Mouse (Mus musculus): ENCODE measurements around the gene Syt5. TPM values are rescaled to one million over a fixed set of nuclear protein-coding genes. Genes with fewer than 3 reads are reported as not detected.

The Syt5 gene
- total and polyA plus RNA-seq, 3 experiments: not detected

GRCm38 (mm10) chr7:4509863-4510608 is 37.3 kb downstream of the Syt5 start:
- Histone ChIP-seq H3K4me1 (ENCODE audit: control insufficient read depth in 1 of 2, insufficient read depth in 2 of 2, low read length in 2 of 2) (peaks cover 3 to 37% of the 10 kb centered on the region in 2 experiments), H3K9me3 (replicated peaks; ENCODE audit: insufficient read depth, low read length) (no peaks in the 10 kb centered on the region), H3K9ac (ENCODE audit: control insufficient read depth, low read depth, low read length, poor library complexity, severe bottlenecking) (no peak overlapping the region), H3K4me3 (ENCODE audit: control insufficient read depth in 1 of 2, insufficient read depth in 1 of 2, low read depth in 2 of 2, low read length in 2 of 2) (no peak overlapping the region), H3K36me3 (ENCODE audit: control insufficient read depth in 1 of 2, insufficient read depth in 2 of 2, low read length in 2 of 2) (peaks cover 0 to 32% of the 10 kb centered on the region in 2 experiments; a peak in 2 of 4 replicates), H3K79me2 (ENCODE audit: control insufficient read depth, insufficient read depth, low read length, poor library complexity) (no peaks in the 10 kb centered on the region), H3K27me3 (ENCODE audit: control insufficient read depth in 1 of 2, insufficient read depth in 2 of 2, low read length in 2 of 2) (no peaks in the 10 kb centered on the region), H3K27ac (ENCODE audit: control insufficient read depth, low read depth, low read length) (no peak overlapping the region)
- peak; percentile 65 for DNase-seq (ENCODE audit: low read depth, low spot score)
- peak; percentile 63 to 83 (median 64); a peak in 5 of 6 replicates for TF ChIP-seq CTCF (IDR thresholded peaks at IDR 0.05 in 2 of 3, conservative IDR thresholded peaks at IDR 0.05 in 1 of 3; ENCODE audit: control insufficient read depth in 1 of 3, insufficient read depth in 1 of 3, low read depth in 2 of 3, low read length in 3 of 3, poor library complexity in 1 of 3, severe bottlenecking in 1 of 3)
- TF ChIP-seq SIN3A (IDR thresholded peaks at IDR 0.05; ENCODE audit: low read length): peak; percentile 38
- TF ChIP-seq SMC3 (IDR thresholded peaks at IDR 0.05; ENCODE audit: low read depth, low read length): peak; percentile 13; the same call in 1 of the 2 replicates
- TF ChIP-seq USF2 (IDR thresholded peaks at IDR 0.05; ENCODE audit: borderline replicate concordance in 1 of 2, insufficient read depth in 1 of 2, low read depth in 1 of 2, low read length in 2 of 2): no peak
- no peak for TF ChIP-seq UBTF (IDR thresholded peaks at IDR 0.05; ENCODE audit: borderline replicate concordance, insufficient read depth, low read depth, low read length)

- Histone ChIP-seq H3K27me3 (ENCODE audit: control insufficient read depth in 1 of 2, insufficient read depth in 2 of 2, low read length in 2 of 2) (no peaks in the 10 kb centered on the region), H3K4me3 (ENCODE audit: control insufficient read depth in 1 of 2, insufficient read depth in 1 of 2, low read depth in 2 of 2, low read length in 2 of 2) (peak overlapping the region; percentile 48 to 71), H3K79me2 (ENCODE audit: control insufficient read depth, insufficient read depth, low read length, poor library complexity) (no peaks in the 10 kb centered on the region), H3K4me1 (ENCODE audit: control insufficient read depth in 1 of 2, insufficient read depth in 2 of 2, low read length in 2 of 2) (peaks cover 9 to 47% of the 10 kb centered on the region in 2 experiments), H3K9me3 (replicated peaks; ENCODE audit: insufficient read depth, low read length) (no peaks in the 10 kb centered on the region), H3K9ac (ENCODE audit: control insufficient read depth, low read depth, low read length, poor library complexity, severe bottlenecking) (peak overlapping the region; percentile 60), H3K27ac (ENCODE audit: control insufficient read depth, low read depth, low read length) (peak overlapping the region; percentile 97), H3K36me3 (ENCODE audit: control insufficient read depth in 1 of 2, insufficient read depth in 2 of 2, low read length in 2 of 2) (peaks cover 0 to 40% of the 10 kb centered on the region in 2 experiments; a peak in 2 of 4 replicates)
- TF ChIP-seq TCF12 (IDR thresholded peaks at IDR 0.05; ENCODE audit: low read depth, low read length): peak; percentile 86
- TF ChIP-seq CHD2 (IDR thresholded peaks at IDR 0.05; ENCODE audit: low read length): no peak
- peak; percentile 76 for TF ChIP-seq GATA1 (IDR thresholded peaks at IDR 0.05; ENCODE audit: low read depth, low read length)
- TF ChIP-seq MAX (IDR thresholded peaks at IDR 0.05; ENCODE audit: low read length): peak; percentile 51; the same call in 1 of the 2 replicates
- TF ChIP-seq ETS1 (IDR thresholded peaks at IDR 0.05; ENCODE audit: low read depth, low read length): peak; percentile 90
- peak; percentile 60; the same call in 1 of the 2 replicates for TF ChIP-seq RCOR1 (IDR thresholded peaks at IDR 0.05; ENCODE audit: low read depth, low read length)
- TF ChIP-seq MXI1 (IDR thresholded peaks at IDR 0.05; ENCODE audit: low read depth, low read length): no peak; the same call in 1 of the 2 replicates
- no peak for TF ChIP-seq MEF2A (IDR thresholded peaks at IDR 0.05; ENCODE audit: extremely low read depth, insufficient replicate concordance, low read depth, low read length, poor library complexity, severe bottlenecking)
- TF ChIP-seq MYB (IDR thresholded peaks at IDR 0.05; ENCODE audit: low read depth, low read length): no peak
- 0 out of 2 replicates have a peak, but pooled peaks have one; percentile 27 for TF ChIP-seq ZMIZ1 (IDR thresholded peaks at IDR 0.05; ENCODE audit: low read depth, low read length)
- TF ChIP-seq SIN3A (IDR thresholded peaks at IDR 0.05; ENCODE audit: low read length): peak; percentile 47; the same call in 1 of the 2 replicates
- peak; percentile 90 for TF ChIP-seq TAL1 (IDR thresholded peaks at IDR 0.05; ENCODE audit: low read length)
- TF ChIP-seq EP300 (IDR thresholded peaks at IDR 0.05; ENCODE audit: low read depth in 1 of 2, low read length in 2 of 2): peak; percentile 72 to 84
- DNase-seq (ENCODE audit: low read depth, low spot score): peak; percentile 74
Measured at GRCm38 (mm10) chr7:4508739-4509116, 38.6 kb downstream of the Syt5 start.
